Mouse (Mus musculus) gastrocnemius, adult 8-10 months (tissue): Measurements from ENCODE around the gene Gm49325. TPM values are rescaled to one million over a fixed set of nuclear protein-coding genes. Genes with fewer than 3 reads are reported as not detected.
A peak's percentile ranks its signal among the peaks of the same experiment; 100 is the strongest.

Experiments used
- DNase-seq, 2 experiments: peaks; one replicate each; pipeline ENCODE4 v3.0.0; 2022; ENCODE audit warnings: low spot score in 2 of 2
- total RNA-seq, 4 experiments: library from RNA; stranded (reverse); gene quantifications; 2 replicates each; pipeline ENCODE4 v1.2.4; 2022

The Gm49325 gene
- total RNA-seq, 4 experiments from 2014 or later = 5.7 to 18.3 (median 11.6) TPM

DNA sequence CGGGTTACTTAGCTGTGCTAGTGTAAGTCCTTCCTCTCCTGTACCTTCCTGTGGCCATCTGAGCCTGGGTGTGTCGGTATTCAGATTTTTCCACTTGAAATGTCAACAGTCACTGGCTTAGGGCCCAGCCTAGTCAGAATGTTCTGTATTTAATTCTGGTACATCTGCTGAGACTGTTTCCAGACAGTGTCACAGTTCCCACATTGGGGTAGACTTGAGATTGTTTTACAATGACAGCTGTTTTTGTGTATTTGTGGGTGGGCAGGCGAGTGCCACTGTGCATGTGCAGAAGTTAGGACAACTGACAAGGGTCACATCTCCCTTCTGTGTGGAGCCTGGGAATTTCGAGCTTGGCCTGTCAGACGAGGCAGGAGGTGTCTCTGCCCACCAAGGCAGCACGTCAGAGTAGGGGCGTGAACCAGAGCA, 18.6 kb downstream of the Gm49325 start:
- peak; percentile 35 to 53 for DNase-seq

- DNase-seq = no peak
Measured at GRCm38 (mm10) chr10:77626036-77626435, 20.0 kb downstream of the Gm49325 start.

- DNase-seq = no peak
Measured at GRCm38 (mm10) chr10:77626591-77626990, 20.6 kb downstream of the Gm49325 start.

GRCm38 (mm10) chr10:77627497-77627896, 21.5 kb downstream of the Gm49325 start:
- DNase-seq = peak; percentile 66 to 67

GRCm38 (mm10) chr10:77629163-77629562, 23.2 kb downstream of the Gm49325 start:
- DNase-seq = no peak

DNA sequence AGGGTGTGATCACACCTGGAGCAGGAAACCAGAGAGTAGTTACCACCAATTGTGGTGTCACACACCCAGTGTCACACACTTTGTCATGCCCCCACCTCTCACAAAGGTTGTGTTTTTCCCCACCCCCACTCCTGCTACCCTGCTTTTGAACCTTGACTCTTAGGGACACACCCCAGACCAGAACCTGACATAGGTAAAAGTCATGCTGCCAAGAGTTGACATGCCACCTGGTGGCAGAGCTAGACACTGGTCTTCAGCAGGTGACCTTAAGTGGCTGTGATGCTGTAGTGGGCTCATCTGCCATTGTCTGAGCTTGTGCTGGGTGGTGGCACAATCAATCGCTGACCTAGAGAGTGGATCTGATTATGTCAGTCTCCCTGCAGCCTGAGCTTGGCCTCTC, 24.0 kb downstream of the Gm49325 start:
- no peak for DNase-seq

DNA sequence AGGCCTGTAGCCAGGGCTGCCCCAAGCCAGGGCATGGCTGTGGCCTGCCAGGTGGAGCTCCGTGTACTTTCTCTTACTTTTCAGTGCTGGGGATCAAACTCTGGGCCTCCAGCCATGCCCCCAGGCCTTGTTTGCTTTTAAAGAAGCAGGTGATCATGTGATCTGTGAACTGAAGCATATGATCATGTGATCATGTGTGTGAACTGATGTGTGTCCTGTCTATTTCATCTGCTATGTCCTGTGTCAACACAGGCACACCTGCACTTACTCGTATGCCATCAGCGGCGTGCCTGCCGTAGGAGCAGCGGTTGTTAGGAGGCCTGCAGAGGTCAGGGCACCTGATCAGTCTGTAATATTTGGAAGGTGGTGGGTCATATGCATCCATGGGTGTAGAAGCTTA, 28.0 kb downstream of the Gm49325 start:
- DNase-seq = no peak

- DNase-seq = no peak
Measured at GRCm38 (mm10) chr10:77634452-77635231, 28.6 kb downstream of the Gm49325 start.

- DNase-seq = no peak
Measured at GRCm38 (mm10) chr10:77636234-77636922, 30.4 kb downstream of the Gm49325 start.

DNA sequence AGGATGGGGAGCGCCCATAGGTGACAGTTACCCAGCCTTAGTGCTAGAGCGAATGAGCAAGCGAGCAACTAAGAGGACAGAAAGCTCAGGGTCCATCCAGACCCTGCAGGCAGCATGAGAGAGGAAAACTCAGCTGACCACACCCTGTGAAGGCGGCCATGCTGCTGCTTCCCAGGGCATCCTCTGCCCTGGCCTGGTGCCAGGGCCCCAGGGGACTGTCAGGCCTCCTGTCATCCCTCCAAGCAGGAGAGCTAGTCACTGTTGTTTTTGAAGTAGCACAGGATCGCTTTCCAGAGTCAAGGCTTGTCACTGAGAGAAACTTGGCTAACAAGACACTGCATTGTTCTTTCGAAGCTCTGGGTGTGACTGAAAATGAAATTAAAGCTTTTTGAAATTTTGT, 33.0 kb downstream of the Gm49325 start:
- no peak for DNase-seq

DNA sequence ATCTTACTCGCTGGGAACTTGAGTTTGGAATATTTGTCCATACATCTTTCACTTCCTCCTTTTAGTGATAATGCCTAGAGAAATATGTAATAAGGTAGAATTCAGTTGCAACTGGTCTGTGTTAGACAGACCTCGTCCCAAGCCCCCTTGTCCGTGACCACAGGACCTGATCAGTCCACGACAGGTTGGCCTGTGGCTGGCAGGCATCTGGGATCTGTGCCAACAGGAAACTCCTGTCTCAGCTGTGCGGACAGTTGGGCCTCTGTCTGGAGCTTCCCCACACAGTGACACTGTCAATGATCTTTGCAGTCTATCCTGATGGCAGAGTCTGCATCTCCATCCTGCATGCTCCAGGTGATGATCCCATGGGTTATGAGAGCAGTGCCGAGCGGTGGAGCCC, 37.2 kb downstream of the Gm49325 start:
- no peak for DNase-seq

- DNase-seq = no peak
Measured at GRCm38 (mm10) chr10:77645571-77645970, 39.6 kb downstream of the Gm49325 start.

- DNase-seq = no peak
Measured at GRCm38 (mm10) chr10:77647461-77647860, 41.5 kb downstream of the Gm49325 start.

DNA sequence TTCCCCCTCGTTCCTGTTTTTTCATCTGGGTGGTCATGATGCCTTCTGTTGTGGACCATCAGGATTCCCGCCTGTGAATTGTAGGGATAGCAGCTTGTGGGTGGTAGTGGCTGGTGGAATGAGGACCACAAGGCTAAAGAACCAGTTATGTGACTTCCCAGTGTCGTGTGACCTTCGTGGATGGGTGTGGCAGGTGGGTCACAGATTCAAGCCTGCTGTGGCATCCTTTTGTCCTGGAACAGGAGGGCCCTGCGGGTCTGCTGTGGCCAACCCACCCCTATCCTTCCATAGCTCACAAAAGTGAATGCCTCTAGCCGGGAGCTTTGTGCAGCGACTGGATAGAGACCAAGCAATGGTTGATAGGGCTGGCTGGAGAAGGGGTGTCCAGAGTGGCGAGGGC, 41.9 kb downstream of the Gm49325 start:
- no peak for DNase-seq

DNA sequence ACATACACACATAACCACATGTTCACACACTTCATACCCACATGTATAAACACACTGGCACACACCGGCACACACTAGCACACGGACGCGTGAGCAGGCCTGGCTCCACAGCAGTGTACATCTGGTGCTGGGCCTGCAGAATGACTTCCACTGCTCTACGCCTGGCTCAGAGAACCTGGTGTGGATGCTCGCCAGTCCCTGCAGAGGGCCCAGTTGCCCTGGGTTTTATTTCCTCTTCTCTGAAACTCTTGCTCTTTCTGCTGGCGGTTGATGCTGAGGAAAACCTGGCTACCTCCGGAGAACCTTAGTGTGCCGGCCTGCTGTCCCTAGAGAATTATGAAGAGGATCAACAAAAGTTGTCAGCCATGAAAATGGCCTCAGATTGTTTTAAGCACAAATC, 46.0 kb downstream of the Gm49325 start:
- no peak for DNase-seq

GRCm38 (mm10) chr10:77658286-77658994, 52.4 kb downstream of the Gm49325 start:
- no peak for DNase-seq

DNA sequence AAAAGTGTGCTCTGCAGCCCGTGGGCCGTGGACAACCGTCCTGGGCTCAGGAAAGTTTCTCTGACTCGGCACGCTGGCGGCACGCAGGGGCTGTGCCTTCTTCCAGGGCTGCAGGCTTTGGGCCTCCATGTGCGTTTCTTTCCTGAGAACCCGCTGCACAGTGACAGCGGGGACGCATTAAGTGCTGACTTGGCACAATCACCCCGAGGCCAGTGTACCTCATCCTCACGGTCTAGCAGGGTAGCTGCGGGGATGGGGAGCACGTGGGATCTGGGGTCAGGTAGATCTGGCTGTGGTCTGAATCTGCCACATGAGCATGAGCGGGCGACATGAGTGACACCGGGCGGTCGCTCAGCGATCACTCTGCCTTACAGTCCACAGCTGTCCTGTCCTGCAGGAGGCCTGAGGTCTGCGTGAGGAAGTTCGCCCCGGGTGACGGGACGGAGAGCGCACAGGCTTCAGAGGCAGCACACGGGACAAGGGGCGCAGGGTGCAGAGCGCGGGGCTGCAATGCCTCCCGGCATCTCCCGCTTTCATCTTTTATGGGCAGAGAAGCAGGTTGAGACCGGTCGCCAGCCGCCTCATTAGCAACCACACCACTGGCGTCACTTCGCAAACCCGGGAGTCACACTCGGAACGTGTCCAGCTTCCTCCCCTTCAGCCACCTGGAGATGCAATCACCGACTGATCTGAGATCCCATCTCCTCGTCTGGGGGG, 58.1 kb downstream of the Gm49325 start:
- no peak for DNase-seq

GRCm38 (mm10) chr10:77666342-77666741, 60.3 kb downstream of the Gm49325 start:
- DNase-seq = no peak

DNA sequence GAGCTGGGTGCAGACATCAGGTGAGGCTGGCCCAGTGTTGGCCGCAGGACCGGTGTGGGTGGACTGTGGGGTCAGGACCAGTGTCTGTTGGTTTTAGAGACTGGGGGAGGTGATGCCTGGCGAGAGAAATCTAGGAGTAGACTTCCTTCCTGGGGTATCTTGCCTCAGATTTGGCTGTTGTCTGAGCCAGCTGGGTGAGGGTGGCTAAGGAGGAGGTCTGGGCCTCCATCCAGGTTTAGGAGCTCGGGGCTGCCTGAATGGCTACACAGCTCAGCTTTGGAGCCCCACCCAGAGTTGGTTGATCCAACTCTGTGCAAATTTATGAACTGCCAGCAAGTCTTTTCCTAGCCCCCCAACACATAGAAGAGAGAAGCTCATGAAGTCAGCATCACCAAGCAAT, 61.4 kb downstream of the Gm49325 start:
- DNase-seq = no peak

DNA sequence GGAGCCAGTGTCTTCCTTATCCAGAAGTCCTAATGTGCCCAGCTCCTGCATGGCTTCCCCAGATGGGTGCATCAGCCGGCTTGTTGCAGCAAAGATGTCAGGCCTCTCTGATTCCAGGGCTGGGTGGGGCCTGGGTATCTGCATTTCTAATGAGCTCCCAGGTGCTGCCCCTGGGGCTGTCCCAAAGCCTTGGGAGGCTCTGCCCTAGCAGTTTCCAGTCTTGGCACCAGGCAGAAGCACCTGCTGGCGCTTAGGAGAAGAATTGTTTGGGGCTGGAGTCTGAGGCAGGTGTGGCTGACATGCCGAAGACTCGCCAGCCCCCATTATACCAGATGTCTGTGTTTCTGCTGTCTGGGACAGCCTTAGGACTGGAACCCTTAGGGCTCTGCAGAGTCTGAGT, 64.7 kb downstream of the Gm49325 start:
- DNase-seq = no peak

- no peak for DNase-seq
Measured at GRCm38 (mm10) chr10:77671519-77671918, 65.5 kb downstream of the Gm49325 start.

DNA sequence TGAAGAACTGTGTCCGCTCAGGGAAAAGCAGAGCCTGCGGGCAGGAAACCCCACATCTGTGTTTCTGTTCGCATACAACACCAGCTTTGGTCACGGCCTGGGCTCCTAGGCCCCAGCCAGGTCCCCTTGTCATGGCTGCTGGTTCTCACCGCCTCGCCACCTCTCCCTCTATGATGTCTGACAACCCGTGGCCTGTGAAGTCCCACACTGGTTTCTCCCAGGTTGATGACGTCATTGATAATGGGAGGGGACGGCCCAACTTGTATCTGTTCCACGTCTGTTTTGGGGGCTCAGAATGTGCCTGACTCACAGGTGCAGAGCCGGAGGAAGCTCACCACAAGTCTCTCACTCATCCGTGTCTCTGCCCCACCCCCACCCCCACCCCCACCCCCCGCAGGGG, 67.8 kb downstream of the Gm49325 start:
- DNase-seq = no peak
